9 mouse cellular contexts compared by ENCODE assay signal in the genomic region with DNA sequence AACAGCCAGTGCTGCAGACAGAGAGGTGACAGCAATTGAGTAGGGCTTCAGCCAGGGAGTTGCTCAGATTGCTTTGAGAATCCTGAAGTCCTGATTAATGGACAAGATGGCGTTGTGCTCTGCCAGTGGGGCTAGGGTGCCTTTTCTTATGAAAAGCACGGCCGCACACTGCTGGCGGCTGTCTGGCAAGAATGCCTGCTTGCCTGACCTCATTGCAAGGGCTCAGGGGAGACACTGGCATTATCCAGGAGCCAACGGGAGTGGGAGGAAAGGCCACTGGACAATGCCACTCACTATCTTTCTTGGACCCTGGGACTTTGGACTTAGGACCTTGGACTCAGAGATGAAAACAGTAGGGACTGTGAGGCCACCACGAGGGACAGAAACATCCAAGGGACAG.
DNase-seq lines count a peak whose midpoint lies in the region.
"Had no signal": no experiment of that assay in that cellular context is flagged by ENCODE, and none has a peak within 500 bp of the region (broad histone marks: within the 10 kb centered on the region; RNA-seq: fewer than 3 reads in every experiment).

No protein-coding gene starts in this region.

- DNase-seq in adrenal gland, adult 18-20 months (ENCODE audit: low spot score in 2 of 2): peak; percentile 45 to 60
- DNase-seq in adrenal gland, postnatal 4 days (ENCODE audit: low spot score in 2 of 2): no peak
- peak; percentile 44 for DNase-seq in ovary, postnatal 36 days (ENCODE audit: low spot score)
- no peak for DNase-seq in ovary, adult 18-20 months (ENCODE audit: low spot score)
- DNase-seq in kidney, postnatal 10 days: peak; percentile 63
- peak; percentile 62 for DNase-seq in testis, postnatal 14 days (ENCODE audit: low spot score)
- DNase-seq in layer of hippocampus, postnatal 10 days (ENCODE audit: low spot score in 2 of 2): no peak
- no peak for DNase-seq in spleen, postnatal 4 days (ENCODE audit: low spot score in 2 of 2)
- DNase-seq: right cerebral cortex, adult 18-20 months had no signal

Comparison
In these comparisons a context has a peak if more than half of its experiments do, and no peak if none do; other contexts are left out.
1. DNase-seq: peak in adrenal gland, adult 18-20 months (2 of 2), ovary, postnatal 36 days (single experiment), kidney, postnatal 10 days (single experiment) and testis, postnatal 14 days (single experiment); none in adrenal gland, postnatal 4 days (0 of 2), ovary, adult 18-20 months (single experiment), layer of hippocampus, postnatal 10 days (0 of 2) and spleen, postnatal 4 days (0 of 2).